Mouse (Mus musculus) forebrain, embryonic 16.5 days (tissue): ENCODE measurements around the gene Fcor. TPM values are rescaled to one million over a fixed set of nuclear protein-coding genes. Genes with fewer than 3 reads are reported as not detected.
A peak's percentile ranks its signal among the peaks of the same experiment; 100 is the strongest.

ENCODE experiments used
- ATAC-seq: fragments of 200-750 bp; cut with Nextera tagmentation; 2 replicates; pipeline ENCODE4 v1.8.0; 2017; ENCODE audit warnings: mild to moderate bottlenecking, moderate library complexity
- H3K27ac ChIP-seq: fragments of 300-500 bp; sonication (generic); 2 replicates; pipeline ENCODE4 v1.5.1; 2014; ENCODE audit warnings: low read length, control low read depth
- H3K27me3 ChIP-seq: fragments of 300-500 bp; sonication (generic); replicated peaks from 2 replicates; pipeline ENCODE4 v1.6.1; 2014; ENCODE audit warnings: low read length; ENCODE audit not compliant: control insufficient read depth, insufficient read depth
- H3K36me3 ChIP-seq: fragments of 300-500 bp; sonication (generic); 2 replicates; pipeline ENCODE4 v1.6.1; 2014; ENCODE audit not compliant: control insufficient read depth, insufficient read depth
- H3K4me1 ChIP-seq: fragments of 300-500 bp; sonication (generic); replicated peaks from 2 replicates; pipeline ENCODE4 v1.6.1; 2014; ENCODE audit warnings: low read length; ENCODE audit not compliant: control insufficient read depth, insufficient read depth
- H3K4me2 ChIP-seq: fragments of 300-500 bp; sonication (generic); 2 replicates; pipeline ENCODE4 v1.6.1; 2014; ENCODE audit warnings: mild to moderate bottlenecking, low read length, control low read depth
- H3K4me3 ChIP-seq: fragments of 300-500 bp; sonication (generic); replicated peaks from 2 replicates; pipeline ENCODE4 v1.5.1; 2014; ENCODE audit warnings: mild to moderate bottlenecking, low read length, control low read depth
- H3K9ac ChIP-seq: fragments of 300-500 bp; sonication (generic); replicated peaks from 2 replicates; pipeline ENCODE4 v1.6.1; 2014; ENCODE audit warnings: low read depth, low read length, control low read depth
- H3K9me3 ChIP-seq: fragments of 300-500 bp; sonication (generic); 2 replicates; pipeline ENCODE4 v1.6.1; 2016; ENCODE audit warnings: low read length; ENCODE audit not compliant: control insufficient read depth
- WGBS: fragments of 180-500 bp; shearing (Covaris S2); extraction: QIAGEN DNeasy Blood & Tissue Kit; methylation state at CpG from one replicate; pipeline ENCODE4 v1.1.7; 2014; 5-methylcytosine and 5-hydroxymethylcytosine counted together
- polyA plus RNA-seq: library from polyadenylated mRNA; unstranded; fragments of >200 nt; fragmentation: Nextera tagmentation; extraction: Ambion mirVana; gene quantifications from 2 replicates; pipeline ENCODE4 v1.2.1, GENCODE M21; 2015

The Fcor gene
- 10.0 and 14.2 TPM in 2 replicates for polyA plus RNA-seq

DNA sequence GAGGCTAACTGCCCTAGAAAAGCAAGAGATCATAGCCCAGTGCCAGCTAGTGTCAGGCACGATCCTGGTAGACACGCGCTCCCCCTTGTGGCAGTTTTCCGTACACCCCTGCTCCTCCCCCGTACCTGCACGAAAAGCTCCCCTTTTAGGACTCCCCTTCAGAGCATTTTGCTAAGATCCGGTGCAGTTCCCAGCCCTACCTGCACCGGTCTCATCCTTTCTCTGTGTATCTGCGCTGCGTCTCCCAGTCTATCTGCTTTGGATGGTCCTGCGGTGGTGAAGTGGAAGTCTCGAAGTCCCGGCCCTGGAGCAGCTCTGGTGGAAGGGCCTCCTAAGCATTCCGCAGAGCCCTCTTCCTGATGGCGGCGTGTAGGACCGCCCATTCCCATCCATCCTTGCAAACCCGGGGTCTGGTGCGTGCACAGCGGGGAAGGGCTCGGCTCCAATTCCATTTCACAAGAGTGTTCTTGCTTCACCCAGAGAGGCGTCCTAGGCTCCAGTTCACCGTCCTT lies at the start of gene Fcor:
Fcor (minus strand) TSS at position 383 of the 512 bp plus-strand sequence.
- Histone ChIP-seq H3K4me1 (peaks cover 9% of the 10 kb centered on the region), H3K36me3 (no peaks in the 10 kb centered on the region), H3K4me2 (peak within 1 kb of the TSS; percentile 75), H3K9me3 (no peaks in the 10 kb centered on the region), H3K9ac (peak within 1 kb of the TSS; percentile 74), H3K4me3 (peak within 1 kb of the TSS; percentile 65), H3K27ac (peak within 1 kb of the TSS; percentile 83), H3K27me3 (no peaks in the 10 kb centered on the region)
- peak; percentile 87 for ATAC-seq
- WGBS, result under 1% methylated on average over 23 of the region's 23 CpGs

DNA sequence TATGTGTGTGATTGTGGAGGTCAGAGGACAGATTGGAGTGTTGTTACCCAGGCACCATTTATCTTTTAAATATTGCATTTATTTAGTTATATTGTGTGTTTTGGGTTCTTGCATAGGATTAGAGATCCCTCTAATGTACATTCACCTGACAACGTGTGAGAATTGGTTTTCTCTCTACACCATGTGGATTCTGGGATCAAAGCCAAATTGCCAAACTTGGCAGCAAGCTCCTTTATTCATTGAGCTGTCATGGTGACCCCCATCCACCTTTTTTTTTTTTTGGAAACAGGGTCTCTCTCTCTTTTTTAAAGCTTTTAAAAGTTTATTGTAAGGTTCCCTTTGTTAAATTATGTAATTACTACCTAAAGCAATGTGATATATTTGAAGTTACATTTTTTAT lies 48.9 kb upstream of the Fcor start:
- Histone ChIP-seq H3K36me3 (no peaks in the 10 kb centered on the region), H3K9ac (no peak overlapping the region), H3K27me3 (no peaks in the 10 kb centered on the region), H3K27ac (no peak overlapping the region), H3K4me1 (no peaks in the 10 kb centered on the region; the same call in 1 of the 2 replicates), H3K4me3 (no peak overlapping the region), H3K4me2 (no peak overlapping the region), H3K9me3 (no peaks in the 10 kb centered on the region)
- no peak for ATAC-seq
- WGBS, result 14% methylated on average over 1 of the region's 1 CpGs

DNA sequence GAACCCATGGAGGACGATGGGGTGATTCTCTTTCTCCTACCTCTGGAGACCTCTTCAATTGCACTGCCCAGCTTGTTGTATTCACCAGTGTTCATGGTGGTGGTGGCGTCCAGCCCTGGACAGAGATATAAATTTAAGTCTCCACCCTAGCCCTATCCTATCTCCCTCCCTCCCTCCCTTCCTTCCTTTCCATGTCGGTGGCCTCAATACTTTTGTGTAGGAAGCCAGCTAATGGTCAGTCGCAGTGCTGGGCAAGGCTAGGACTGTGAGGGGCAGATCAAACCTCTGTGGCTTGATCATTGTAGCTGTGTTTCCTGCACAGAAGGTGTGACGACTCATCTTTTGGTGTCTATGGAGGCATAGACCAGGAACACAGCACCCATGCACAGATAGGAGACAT lies 48.4 kb upstream of the Fcor start, which contains the start of gene Clec4g:
Clec4g (minus strand) TSS at position 101 of the 400 bp plus-strand sequence.
- ATAC-seq, result no peak
- no peak within 1 kb of the TSS for H3K4me3 ChIP-seq
- no peaks in the 10 kb centered on the region for H3K9me3 ChIP-seq
- no peak within 1 kb of the TSS for H3K4me2 ChIP-seq
- WGBS, result 74% methylated on average over 5 of the region's 5 CpGs
- no peaks in the 10 kb centered on the region for H3K27me3 ChIP-seq
- no peak within 1 kb of the TSS for H3K9ac ChIP-seq
- no peaks in the 10 kb centered on the region for H3K36me3 ChIP-seq
- no peaks in the 10 kb centered on the region; the same call in 1 of the 2 replicates for H3K4me1 ChIP-seq
- no peak within 1 kb of the TSS for H3K27ac ChIP-seq

DNA sequence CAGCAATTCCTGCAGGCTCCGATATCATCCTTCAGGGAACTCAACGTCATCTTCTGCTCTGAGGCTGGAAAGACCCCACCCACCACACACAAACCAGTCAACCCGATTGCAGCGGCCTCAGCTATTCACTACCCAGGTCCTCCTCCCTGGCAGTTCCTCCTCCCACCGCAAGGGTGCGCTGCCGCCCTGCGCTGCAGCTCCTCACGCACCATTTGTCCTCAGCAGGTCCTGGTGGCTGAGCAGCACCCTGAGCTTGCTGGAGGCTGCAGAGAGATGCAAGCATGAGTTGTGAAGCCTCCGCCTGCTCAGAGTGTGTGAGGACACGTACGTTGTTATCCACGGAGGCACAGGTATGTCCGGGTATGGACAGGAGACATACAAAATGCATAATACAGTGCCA lies 46.4 kb upstream of the Fcor start:
- no peak overlapping the region for H3K27ac ChIP-seq
- no peak for ATAC-seq
- WGBS, result 19% methylated on average over 14 of the region's 14 CpGs

GRCm38 (mm10) chr8:3717321-3717954 lies 45.3 kb upstream of the Fcor start:
- Histone ChIP-seq H3K36me3 (no peaks in the 10 kb centered on the region), H3K27ac (no peak overlapping the region), H3K9ac (no peak overlapping the region), H3K4me1 (no peaks in the 10 kb centered on the region; the same call in 1 of the 2 replicates), H3K9me3 (no peaks in the 10 kb centered on the region), H3K4me2 (no peak overlapping the region), H3K4me3 (no peak overlapping the region), H3K27me3 (no peaks in the 10 kb centered on the region)
- ATAC-seq, result no peak
- 87% methylated on average over 12 of the region's 12 CpGs for WGBS

More for the DNA sequence above, 46.4 kb upstream of the Fcor start:
- Histone ChIP-seq H3K27me3 (no peaks in the 10 kb centered on the region), H3K4me2 (no peak overlapping the region), H3K9ac (no peak overlapping the region), H3K4me3 (no peak overlapping the region), H3K4me1 (no peaks in the 10 kb centered on the region; the same call in 1 of the 2 replicates), H3K9me3 (no peaks in the 10 kb centered on the region), H3K36me3 (no peaks in the 10 kb centered on the region)

DNA sequence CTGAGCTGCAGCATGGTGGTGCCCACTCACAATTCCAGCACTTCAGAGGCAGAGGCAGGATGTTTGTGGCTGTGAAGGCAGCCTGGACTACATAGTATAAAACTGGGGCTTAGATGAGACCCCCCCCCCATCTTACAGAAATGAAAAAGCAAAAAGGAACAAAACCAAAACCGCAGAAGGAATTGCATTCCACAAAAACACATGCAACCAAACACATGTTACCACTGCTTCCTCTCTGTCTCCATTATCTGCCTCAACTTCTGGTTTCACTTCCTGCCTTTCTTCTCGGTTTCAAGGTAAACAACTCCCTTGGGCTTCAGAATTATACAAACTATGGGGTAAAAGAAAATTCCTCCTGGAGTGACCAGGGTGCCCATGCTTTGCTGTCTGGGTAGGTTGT lies 39.5 kb upstream of the Fcor start:
- 67% methylated on average over 2 of the region's 2 CpGs for WGBS
- Histone ChIP-seq H3K4me1 (no peaks in the 10 kb centered on the region), H3K4me3 (no peak overlapping the region), H3K36me3 (no peaks in the 10 kb centered on the region), H3K9ac (no peak overlapping the region), H3K9me3 (no peaks in the 10 kb centered on the region), H3K27ac (no peak overlapping the region), H3K4me2 (no peak overlapping the region), H3K27me3 (no peaks in the 10 kb centered on the region)
- no peak for ATAC-seq

GRCm38 (mm10) chr8:3710312-3710711 lies 38.1 kb upstream of the Fcor start:
- H3K4me3 ChIP-seq, result no peak overlapping the region
- no peak overlapping the region for H3K9ac ChIP-seq
- H3K36me3 ChIP-seq, result no peaks in the 10 kb centered on the region
- no peak for ATAC-seq
- no peak overlapping the region for H3K4me2 ChIP-seq
- H3K4me1 ChIP-seq, result no peaks in the 10 kb centered on the region
- 80% methylated on average over 3 of the region's 3 CpGs for WGBS
- no peaks in the 10 kb centered on the region for H3K9me3 ChIP-seq
- H3K27ac ChIP-seq, result no peak overlapping the region
- no peaks in the 10 kb centered on the region for H3K27me3 ChIP-seq

DNA sequence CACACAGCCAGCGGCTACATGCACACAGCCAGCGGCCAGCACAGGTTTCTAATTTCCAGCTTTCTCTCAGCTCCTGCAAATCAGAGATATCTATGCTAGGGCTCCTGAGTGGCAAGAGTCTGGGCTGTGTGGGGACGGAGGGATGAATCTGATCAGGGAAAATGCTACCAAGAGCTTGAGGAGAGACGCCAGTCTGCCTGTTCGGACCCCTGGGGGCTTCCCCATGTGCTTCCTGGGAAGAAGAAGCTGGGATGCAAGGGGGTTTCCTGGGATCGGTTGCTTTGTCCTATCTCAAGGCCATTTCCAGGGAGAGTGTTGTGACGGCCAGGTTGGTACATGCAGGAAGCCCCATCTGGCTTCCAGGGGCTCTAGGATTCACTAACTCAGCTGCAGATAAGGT lies 35.4 kb upstream of the Fcor start:
- Histone ChIP-seq H3K27ac (no peak overlapping the region), H3K27me3 (no peaks in the 10 kb centered on the region), H3K4me2 (no peak overlapping the region), H3K4me1 (no peaks in the 10 kb centered on the region), H3K4me3 (no peak overlapping the region), H3K9ac (no peak overlapping the region), H3K9me3 (no peaks in the 10 kb centered on the region), H3K36me3 (no peaks in the 10 kb centered on the region)
- 79% methylated on average over 7 of the region's 7 CpGs for WGBS
- no peak for ATAC-seq

DNA sequence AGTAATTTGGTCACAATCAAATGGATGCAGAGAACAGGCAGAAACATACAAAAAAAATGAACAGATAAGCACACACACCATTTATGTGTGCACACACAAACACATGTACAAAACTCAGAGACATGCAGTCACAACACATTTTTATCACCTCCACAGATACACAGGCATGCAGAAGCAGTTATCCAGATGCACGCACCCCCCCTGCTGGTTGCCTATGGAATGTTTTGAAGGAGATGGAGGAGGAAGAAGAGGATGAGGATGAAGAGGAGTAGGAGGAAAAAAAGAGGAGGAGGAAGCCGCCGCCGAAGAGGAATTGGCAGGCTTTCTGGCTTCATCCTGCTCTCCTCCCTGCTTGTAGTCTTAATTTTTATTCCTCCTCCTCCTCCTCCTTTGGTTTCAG lies 33.5 kb upstream of the Fcor start:
- no peaks in the 10 kb centered on the region for H3K4me1 ChIP-seq
- no peaks in the 10 kb centered on the region for H3K27me3 ChIP-seq
- ATAC-seq, result no peak
- 67% methylated on average over 4 of the region's 4 CpGs for WGBS
- H3K27ac ChIP-seq, result no peak overlapping the region
- no peak overlapping the region for H3K4me3 ChIP-seq
- no peak overlapping the region for H3K4me2 ChIP-seq
- H3K9me3 ChIP-seq, result no peaks in the 10 kb centered on the region
- H3K36me3 ChIP-seq, result no peaks in the 10 kb centered on the region
- no peak overlapping the region for H3K9ac ChIP-seq
